Mouse (Mus musculus) megakaryocyte, adult 5-6 weeks (primary cell): ENCODE results near the gene Hoxd3. TPM values are rescaled to one million over a fixed set of nuclear protein-coding genes. Genes with fewer than 3 reads are reported as not detected.

ENCODE experiments used
- ATAC-seq: 2 replicates; pipeline ENCODE4 v1.8.0; 2016; ENCODE audit warnings: mild to moderate bottlenecking, inconsistent platforms; ENCODE audit not compliant: poor library complexity, severe bottlenecking
- total RNA-seq, 2 experiments: library from RNA; stranded (forward) in 1 of 2; stranded (reverse) in 1 of 2; fragments of 153-499, 151-499 nt in 1 of 2; fragments of 221-1000, 200-1000 nt in 1 of 2; gene quantifications; 2 replicates each; pipeline versions ENCODE4 v1.2.3 to v1.2.4; 2015 to 2017

Gene Hoxd3
- total RNA-seq, 2 experiments from 2014 or later = 0.26 TPM; not detected in 1

DNA sequence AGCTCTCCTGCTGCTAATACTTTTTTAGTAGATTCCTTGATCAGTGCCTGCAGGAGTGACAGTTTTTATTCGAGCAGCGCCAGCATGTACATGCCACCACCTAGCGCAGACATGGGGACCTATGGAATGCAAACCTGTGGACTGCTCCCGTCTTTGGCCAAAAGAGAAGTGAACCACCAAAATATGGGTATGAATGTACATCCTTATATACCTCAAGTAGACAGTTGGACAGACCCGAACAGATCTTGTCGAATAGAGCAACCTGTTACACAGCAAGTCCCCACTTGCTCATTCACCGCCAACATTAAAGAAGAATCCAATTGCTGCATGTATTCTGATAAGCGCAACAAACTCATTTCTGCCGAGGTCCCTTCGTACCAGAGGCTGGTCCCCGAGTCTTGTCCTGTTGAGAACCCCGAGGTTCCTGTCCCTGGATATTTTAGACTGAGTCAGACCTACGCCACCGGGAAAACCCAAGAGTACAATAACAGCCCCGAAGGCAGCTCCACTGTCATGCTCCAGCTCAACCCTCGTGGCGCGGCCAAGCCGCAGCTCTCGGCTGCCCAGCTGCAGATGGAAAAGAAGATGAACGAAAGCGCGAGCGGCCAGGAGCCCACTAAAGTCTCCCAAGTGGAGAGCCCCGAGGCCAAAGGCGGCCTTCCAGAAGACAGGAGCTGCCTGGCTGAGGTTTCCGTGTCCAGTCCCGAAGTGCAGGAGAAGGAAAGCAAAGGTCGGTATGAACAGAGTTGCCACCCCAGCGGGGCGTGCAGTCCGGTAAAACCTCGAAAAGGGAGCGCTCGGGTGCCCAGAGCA lies 19.5 kb upstream of the Hoxd3 start:
- ATAC-seq = no peak

DNA sequence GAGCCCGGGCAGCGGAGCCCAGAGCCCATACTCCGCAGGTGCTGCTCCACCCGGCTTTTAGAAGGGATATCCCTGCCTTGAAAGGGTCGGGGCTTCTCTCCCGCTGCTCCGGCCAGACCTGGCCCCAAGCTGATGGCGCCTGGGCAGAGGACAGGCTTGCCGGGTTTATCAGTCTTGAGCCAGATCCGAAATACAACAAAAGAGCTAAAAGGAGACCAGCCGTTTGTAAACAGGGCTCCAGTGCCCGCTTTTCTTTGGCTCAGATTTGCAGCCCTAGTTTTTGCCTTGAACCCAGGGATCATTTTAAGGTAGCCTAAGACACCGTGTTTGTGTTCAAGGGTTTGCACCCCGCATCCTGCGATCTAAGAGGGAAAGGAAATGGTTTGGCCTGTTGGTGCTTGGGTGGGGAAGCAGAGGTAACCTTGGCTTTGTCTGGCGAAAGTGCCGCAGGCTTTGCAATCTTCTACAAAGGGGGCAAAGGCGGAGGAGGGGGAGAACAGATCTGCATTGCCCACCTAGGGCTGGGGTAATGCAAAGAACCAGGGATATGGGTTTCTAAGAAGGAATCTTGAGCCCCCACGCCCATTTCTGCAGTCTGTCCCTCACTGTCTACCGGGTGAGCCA lies 18.8 kb upstream of the Hoxd3 start:
- no peak for ATAC-seq

GRCm38 (mm10) chr2:74693432-74693827 lies 18.3 kb upstream of the Hoxd3 start:
- no peak for ATAC-seq

- no peak for ATAC-seq
Observed at GRCm38 (mm10) chr2:74694066-74694465, 17.7 kb upstream of the Hoxd3 start.

DNA sequence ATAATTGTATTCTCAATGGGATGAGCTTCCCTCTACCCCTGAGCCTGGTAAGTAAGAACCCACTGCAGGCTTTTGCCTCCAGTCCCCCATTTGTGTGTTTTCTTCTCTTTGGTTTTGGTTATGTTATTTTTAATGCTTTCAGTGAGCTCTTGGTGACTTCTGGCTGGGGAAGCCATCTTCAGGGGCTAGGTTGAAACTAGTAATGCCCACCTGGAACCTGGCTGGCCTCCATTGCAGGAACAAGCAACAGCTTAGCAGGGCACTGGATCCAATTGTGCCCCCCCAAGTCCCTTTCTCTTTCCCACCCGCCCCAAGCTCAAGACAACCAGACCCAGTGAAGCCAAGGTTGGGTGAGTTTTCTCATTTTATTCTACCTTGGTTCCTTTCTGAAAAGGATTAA lies 16.3 kb upstream of the Hoxd3 start:
- no peak for ATAC-seq

DNA sequence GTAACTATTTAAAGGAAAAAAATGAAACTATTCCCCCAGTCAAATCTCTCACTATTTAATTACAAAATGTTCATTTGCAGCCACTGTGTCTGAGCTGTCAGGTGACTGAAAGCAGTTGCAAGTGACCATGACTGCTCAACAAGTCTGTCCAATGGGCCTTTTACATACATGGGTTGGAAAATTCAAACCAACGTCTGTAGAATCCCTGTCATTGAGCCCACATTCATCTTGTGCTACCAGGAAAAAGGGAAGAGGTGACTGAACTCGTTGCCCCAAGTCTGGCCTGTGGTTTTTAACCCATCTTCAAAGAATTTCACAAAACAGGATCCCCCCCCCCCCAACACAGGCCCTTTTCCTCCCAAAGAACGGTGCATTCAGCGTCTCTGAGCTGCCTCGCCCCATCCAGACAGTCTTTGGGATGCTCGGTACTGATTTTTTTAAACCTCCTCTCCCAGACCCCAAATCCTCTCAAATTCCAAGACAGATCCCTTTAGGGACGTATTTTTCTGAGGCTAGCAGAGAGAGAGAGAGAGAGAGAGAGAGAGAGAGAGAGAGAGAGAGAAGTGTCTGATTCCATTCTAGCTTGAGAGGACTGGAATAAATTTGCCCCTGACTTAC lies 15.8 kb upstream of the Hoxd3 start:
- ATAC-seq = no peak

- ATAC-seq = no peak
Observed at GRCm38 (mm10) chr2:74696442-74697335, 15.0 kb upstream of the Hoxd3 start.

GRCm38 (mm10) chr2:74697567-74698121 lies 14.1 kb upstream of the Hoxd3 start, which contains the start of gene Hoxd9:
Gene Hoxd9, plus strand, starts transcription at chr2:74697727.
- ATAC-seq = no peak

- ATAC-seq = no peak
Observed at GRCm38 (mm10) chr2:74698201-74699052, 13.3 kb upstream of the Hoxd3 start.

GRCm38 (mm10) chr2:74699053-74699430 lies 12.7 kb upstream of the Hoxd3 start:
- no peak for ATAC-seq

DNA sequence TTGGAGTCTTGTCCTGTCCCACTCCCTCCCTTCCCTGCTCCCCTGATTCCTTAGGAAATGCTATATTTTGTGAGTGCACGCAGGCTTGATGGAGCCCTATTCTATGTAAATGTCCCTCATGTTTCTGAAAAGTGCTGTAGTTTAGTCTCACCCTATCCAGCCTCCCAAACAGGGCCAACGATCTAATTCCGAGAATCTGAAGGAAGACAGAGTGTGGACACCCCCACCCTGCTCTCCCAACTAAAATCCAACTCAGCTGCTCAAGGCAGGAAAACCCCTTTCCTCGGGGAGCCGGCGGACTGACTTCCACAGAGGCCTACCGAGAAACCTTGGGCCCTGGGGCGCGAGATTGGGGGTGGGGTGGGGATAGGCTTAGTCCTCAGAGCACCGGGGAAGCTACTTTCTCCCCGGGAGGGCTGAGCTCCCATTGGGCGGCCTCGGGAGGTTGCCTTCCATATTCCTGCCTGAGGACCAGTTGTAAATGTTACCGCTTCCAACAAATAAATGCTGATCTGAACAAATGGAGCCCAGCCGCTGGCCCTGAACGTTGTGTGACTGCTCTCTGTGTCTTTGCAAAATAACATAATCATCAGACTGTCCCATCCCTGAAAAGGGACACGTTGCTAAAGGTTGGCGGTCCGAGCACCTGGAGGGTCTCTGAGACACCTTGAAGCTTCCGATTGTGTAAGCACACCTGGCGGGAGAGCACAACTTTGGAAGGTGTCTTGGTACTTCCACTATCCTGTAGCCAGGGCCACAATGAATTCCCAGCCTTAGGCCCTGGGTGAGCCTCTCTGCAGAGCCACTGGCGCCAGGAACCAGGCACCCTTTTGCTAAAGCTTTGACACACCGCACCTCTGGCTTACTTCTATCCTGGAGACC lies 11.8 kb upstream of the Hoxd3 start:
- no peak for ATAC-seq

GRCm38 (mm10) chr2:74700546-74701112 lies 11.1 kb upstream of the Hoxd3 start:
- ATAC-seq = no peak

DNA sequence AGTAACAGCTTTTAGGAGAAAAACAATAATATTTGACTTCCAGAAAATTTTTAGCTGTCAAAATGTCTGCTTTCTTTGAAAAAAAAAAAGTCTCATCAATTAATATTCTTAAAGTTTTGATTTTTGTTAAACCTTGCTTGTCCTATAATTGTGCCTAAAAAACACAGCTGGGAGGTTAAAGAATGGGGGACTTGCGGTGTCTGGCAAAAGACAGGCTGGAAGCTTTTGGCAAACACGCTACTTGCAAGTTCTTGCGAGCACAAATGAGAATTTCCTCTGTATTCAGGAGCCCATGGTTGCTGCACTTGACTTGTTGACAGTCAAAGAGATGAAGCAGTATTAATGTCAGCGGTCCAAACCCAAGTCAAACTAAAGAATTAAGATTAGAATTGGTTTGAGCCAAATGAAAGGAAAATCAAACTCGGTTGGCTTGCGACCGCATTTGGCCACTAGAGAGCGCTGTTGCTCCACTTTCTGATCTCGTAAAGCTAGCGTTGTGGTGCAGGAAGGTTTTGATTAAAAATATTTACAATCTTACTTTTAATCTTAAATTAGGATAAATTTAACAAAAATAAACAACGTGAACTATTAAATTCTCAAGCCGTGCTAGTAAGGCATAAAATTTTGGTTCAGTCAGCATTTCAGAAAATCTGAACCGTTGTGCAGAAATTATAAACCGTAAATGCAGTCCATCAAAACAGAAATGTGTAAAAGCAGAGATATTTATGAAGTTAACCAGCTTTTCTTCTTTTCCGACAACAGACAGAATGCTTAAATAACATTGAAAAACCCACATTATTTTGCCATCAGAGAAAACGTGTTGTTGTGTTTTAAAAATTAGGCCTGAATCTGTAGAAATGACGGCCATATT lies 9.5 kb upstream of the Hoxd3 start:
- no peak for ATAC-seq

GRCm38 (mm10) chr2:74702820-74703219 lies 8.9 kb upstream of the Hoxd3 start:
- no peak for ATAC-seq

- ATAC-seq = no peak
Observed at GRCm38 (mm10) chr2:74703317-74703716, 8.4 kb upstream of the Hoxd3 start.

GRCm38 (mm10) chr2:74703720-74704392 lies 7.9 kb upstream of the Hoxd3 start:
- ATAC-seq = no peak
